Comparison of ENCODE assay signal across 16 mouse cellular contexts in genomic region chr8:123046706-123047105, GRCm38 (mm10). TPM values are rescaled to one million over a fixed set of nuclear protein-coding genes. Genes with fewer than 3 reads are reported as not detected.
DNase-seq lines count a peak whose midpoint lies in the region; ATAC-seq and TF ChIP-seq lines count a peak whose summit lies in the region.
"Had no signal": no experiment of that assay in that cellular context is flagged by ENCODE, and none has a peak within 500 bp of the region (broad histone marks: within the 10 kb centered on the region; RNA-seq: fewer than 3 reads in every experiment).

No protein-coding gene starts in this region.

- no peak overlapping the region for H3K9ac ChIP-seq in kidney, embryonic 14.5 days (ENCODE audit: low read depth, low read length)
- no peak overlapping the region for H3K9ac ChIP-seq in lung, postnatal 0 days (replicated peaks; ENCODE audit: low read depth)
- H3K9ac ChIP-seq: forebrain, embryonic 13.5 days; forebrain, postnatal 0 days; heart, embryonic 12.5 days had no signal

- H3K4me1 ChIP-seq in kidney, adult 2 months (ENCODE audit: control insufficient read depth, insufficient read depth, low read length) = peaks cover 18% of the 10 kb centered on the region
- peaks cover 11% of the 10 kb centered on the region; the same call in 1 of the 2 replicates for H3K4me1 ChIP-seq in kidney, embryonic 14.5 days (ENCODE audit: control insufficient read depth, insufficient read depth, low read length)
- H3K4me1 ChIP-seq in lung, postnatal 0 days (ENCODE audit: insufficient read depth, low read depth, low read length) = peaks cover 7% of the 10 kb centered on the region; the same call in 1 of the 2 replicates

- no peak overlapping the region for H3K4me3 ChIP-seq in kidney, adult 2 months (ENCODE audit: insufficient read depth, low read depth, low read length)
- no peak overlapping the region for H3K4me3 ChIP-seq in kidney, embryonic 14.5 days (ENCODE audit: low read length)
- no peak overlapping the region for H3K4me3 ChIP-seq in lung, postnatal 0 days (ENCODE audit: low read depth, low read length)
- H3K4me3 ChIP-seq: embryonic facial prominence, embryonic 10.5 days; forebrain, embryonic 13.5 days; heart, embryonic 12.5 days had no signal

- H3K36me3 ChIP-seq in kidney, adult 2 months (ENCODE audit: control insufficient read depth, insufficient read depth, low read length) = no peaks in the 10 kb centered on the region
- H3K36me3 ChIP-seq in kidney, embryonic 14.5 days (ENCODE audit: control insufficient read depth, insufficient read depth, low read length) = no peaks in the 10 kb centered on the region
- H3K36me3 ChIP-seq in lung, postnatal 0 days (ENCODE audit: insufficient read depth, low read length) = no peaks in the 10 kb centered on the region

- no peak for TF ChIP-seq POLR2A in kidney, adult 2 months (IDR thresholded peaks at IDR 0.05; ENCODE audit: low read depth, low read length)

- no peak for TF ChIP-seq CTCF in kidney, adult 2 months (conservative IDR thresholded peaks at IDR 0.05; ENCODE audit: insufficient read depth, insufficient read length, low read depth, low read length)
- TF ChIP-seq CTCF in lung, postnatal 0 days (IDR thresholded peaks at IDR 0.05) = no peak

- 49% methylated on average over 4 of the region's 4 CpGs for WGBS in kidney, adult 2 months
- WGBS in kidney, embryonic 14.5 days = 75% methylated on average over 4 of the region's 4 CpGs
- WGBS in lung, postnatal 0 days = 75% methylated on average over 4 of the region's 4 CpGs

- no peaks in the 10 kb centered on the region for H3K27me3 ChIP-seq in kidney, adult 2 months (replicated peaks; ENCODE audit: control insufficient read depth, insufficient read depth, low read length)
- H3K27me3 ChIP-seq in kidney, embryonic 14.5 days (ENCODE audit: control insufficient read depth, insufficient read depth, low read length) = no peaks in the 10 kb centered on the region
- no peaks in the 10 kb centered on the region for H3K27me3 ChIP-seq in lung, postnatal 0 days (replicated peaks; ENCODE audit: insufficient read depth, low read length)
- H3K27me3 ChIP-seq: forebrain, embryonic 13.5 days; heart, embryonic 12.5 days had no signal

- peak; percentile 83 for DNase-seq in kidney, adult 2 months
- no peak for DNase-seq in kidney, postnatal 4 days
- DNase-seq in kidney, postnatal 14 days = peak; percentile 44
- peak; percentile 44 to 66 for DNase-seq in kidney, postnatal 36 days
- no peak for DNase-seq in lung, postnatal 0 days (ENCODE audit: low spot score)
- DNase-seq: adrenal gland, adult 8-10 months; adrenal gland, postnatal 36 days; cerebellum, adult 2 months; cerebellum, postnatal 10 days; forebrain, postnatal 0 days; gastrocnemius, postnatal 14 days; heart, postnatal 36 days had no signal

- ATAC-seq in kidney, embryonic 14.5 days (ENCODE audit: low FRiP score, low TSS enrichment) = no peak
- ATAC-seq in lung, postnatal 0 days = no peak
- ATAC-seq: forebrain, embryonic 13.5 days; forebrain, postnatal 0 days had no signal

- H3K27ac ChIP-seq in kidney, adult 2 months (ENCODE audit: insufficient read depth, low read depth, low read length) = no peak overlapping the region; the same call in 1 of the 2 replicates
- H3K27ac ChIP-seq in kidney, embryonic 14.5 days (ENCODE audit: low read depth, low read length) = no peak overlapping the region
- no peak overlapping the region for H3K27ac ChIP-seq in lung, postnatal 0 days (ENCODE audit: low read length)
- H3K27ac ChIP-seq: embryonic facial prominence, embryonic 10.5 days; forebrain, embryonic 13.5 days had no signal

- no peak overlapping the region for H3K4me2 ChIP-seq in kidney, embryonic 14.5 days (replicated peaks; ENCODE audit: low read depth, low read length)
- H3K4me2 ChIP-seq in lung, postnatal 0 days (replicated peaks; ENCODE audit: low read depth, low read length) = no peak overlapping the region
- H3K4me2 ChIP-seq: forebrain, embryonic 13.5 days; heart, embryonic 12.5 days had no signal

- H3K9me3 ChIP-seq in kidney, embryonic 14.5 days (ENCODE audit: control insufficient read depth, low read length) = no peaks in the 10 kb centered on the region
- H3K9me3 ChIP-seq in lung, postnatal 0 days (ENCODE audit: low read length) = no peaks in the 10 kb centered on the region
- H3K9me3 ChIP-seq: embryonic facial prominence, embryonic 10.5 days; forebrain, embryonic 13.5 days; heart, embryonic 12.5 days had no signal

- TF ChIP-seq EP300 in lung, postnatal 0 days (IDR thresholded peaks at IDR 0.05) = no peak

RNA-seq across cellular contexts. Expression of gene Ankrd11, which starts 4.6 kb away (rescaled TPM):
- polyA plus RNA-seq in kidney, adult 2 months (2012; rRNA removed) = 32.7 and 36.1 TPM in 2 replicates
- 44.3 and 55.5 TPM in 2 replicates for polyA plus RNA-seq in kidney, embryonic 14.5 days (2014; fragmentation: Nextera tagmentation; extraction: Ambion mirVana)
- 46.5 and 60.1 TPM in 2 replicates for polyA plus RNA-seq in lung, postnatal 0 days (2015; fragmentation: Nextera tagmentation; extraction: Ambion mirVana)

RNA-seq across cellular contexts. Expression of gene Spg7, which starts 16.0 kb away (rescaled TPM):
- 137 and 150 TPM in 2 replicates for polyA plus RNA-seq in kidney, adult 2 months (2012; rRNA removed)
- 45.9 and 51.2 TPM in 2 replicates for polyA plus RNA-seq in kidney, embryonic 14.5 days (2014; fragmentation: Nextera tagmentation; extraction: Ambion mirVana)
- 22.7 and 27.3 TPM in 2 replicates for polyA plus RNA-seq in lung, postnatal 0 days (2015; fragmentation: Nextera tagmentation; extraction: Ambion mirVana)

RNA-seq across cellular contexts. Expression of gene Rpl13, which starts 55.4 kb away (rescaled TPM):
- polyA plus RNA-seq in kidney, adult 2 months (2012; rRNA removed) = 960 and 1,412 TPM in 2 replicates
- polyA plus RNA-seq in kidney, embryonic 14.5 days (2014; fragmentation: Nextera tagmentation; extraction: Ambion mirVana) = 1,702 and 2,075 TPM in 2 replicates
- polyA plus RNA-seq in lung, postnatal 0 days (2015; fragmentation: Nextera tagmentation; extraction: Ambion mirVana) = 1,019 and 1,086 TPM in 2 replicates

Comparison
In these comparisons a context has a peak if more than half of its experiments do, and no peak if none do; other contexts are left out.
1. DNase-seq: peak in kidney, adult 2 months (single experiment), kidney, postnatal 14 days (single experiment) and kidney, postnatal 36 days (2 of 2); none in kidney, postnatal 4 days (0 of 2) and lung, postnatal 0 days (single experiment).